Mouse (Mus musculus) kidney, postnatal 0 days (tissue): ENCODE measurements at regions not wholly inside any gene's neighbourhood (a gene's known extent, or its start where the extent isn't known, plus 50 kb on each side); places are given as distances from the start of the nearest gene placed in this dataset.

Source experiments
- ATAC-seq: fragments of 200-750 bp; cut with Nextera tagmentation; replicated peaks from 2 replicates; pipeline ENCODE4 v1.8.0; 2017; ENCODE audit warnings: low read depth, moderate number of reproducible peaks, moderate TSS enrichment, moderate library complexity; ENCODE audit not compliant: low FRiP score
- DNase-seq: peaks from one replicate; pipeline ENCODE4 v3.0.0-alpha.2; 2016; ENCODE audit warnings: low spot score
- H3K27ac ChIP-seq: fragments of 300-500 bp; sonication (generic); 2 replicates; pipeline ENCODE4 v1.5.1; 2014; ENCODE audit warnings: mild to moderate bottlenecking
- H3K27me3 ChIP-seq: fragments of 300-500 bp; sonication (generic); 2 replicates; pipeline ENCODE4 v1.6.1; 2014; ENCODE audit warnings: low read length, mixed read lengths; ENCODE audit not compliant: insufficient read depth
- H3K36me3 ChIP-seq: fragments of 300-500 bp; sonication (generic); 2 replicates; pipeline ENCODE4 v1.6.1; 2014; ENCODE audit warnings: low read length, mixed read lengths; ENCODE audit not compliant: insufficient read depth
- H3K4me1 ChIP-seq: fragments of 300-500 bp; sonication (generic); replicated peaks from 2 replicates; pipeline ENCODE4 v1.6.1; 2014; ENCODE audit warnings: antibody characterized with exemption, low read length, mixed read lengths; ENCODE audit not compliant: insufficient read depth
- H3K4me2 ChIP-seq: fragments of 300-500 bp; sonication (generic); 2 replicates; pipeline ENCODE4 v1.6.1; 2014; ENCODE audit warnings: mild to moderate bottlenecking, low read length, moderate library complexity, mixed read lengths
- H3K4me3 ChIP-seq: fragments of 300-500 bp; sonication (generic); replicated peaks from 2 replicates; pipeline ENCODE4 v1.5.1; 2014; ENCODE audit warnings: low read depth, low read length
- H3K9ac ChIP-seq: fragments of 300-500 bp; sonication (generic); 2 replicates; pipeline ENCODE4 v1.6.1; 2014; ENCODE audit warnings: low read depth, low read length
- H3K9me3 ChIP-seq: fragments of 300-500 bp; sonication (generic); replicated peaks from 2 replicates; pipeline ENCODE4 v1.6.1; 2016; ENCODE audit warnings: low read length, inconsistent platforms, mixed read lengths
- CTCF ChIP-seq: IDR thresholded peaks from 2 replicates; pipeline ENCODE4 v1.5.1; 2016; ENCODE audit warnings: antibody characterized with exemption, low read depth, mild to moderate bottlenecking, moderate library complexity
- WGBS: fragments of 180-500 bp; shearing (Covaris S2); extraction: QIAGEN DNeasy Blood & Tissue Kit; methylation state at CpG from one replicate; pipeline ENCODE4 v1.1.7; 2014; 5-methylcytosine and 5-hydroxymethylcytosine counted together

DNA sequence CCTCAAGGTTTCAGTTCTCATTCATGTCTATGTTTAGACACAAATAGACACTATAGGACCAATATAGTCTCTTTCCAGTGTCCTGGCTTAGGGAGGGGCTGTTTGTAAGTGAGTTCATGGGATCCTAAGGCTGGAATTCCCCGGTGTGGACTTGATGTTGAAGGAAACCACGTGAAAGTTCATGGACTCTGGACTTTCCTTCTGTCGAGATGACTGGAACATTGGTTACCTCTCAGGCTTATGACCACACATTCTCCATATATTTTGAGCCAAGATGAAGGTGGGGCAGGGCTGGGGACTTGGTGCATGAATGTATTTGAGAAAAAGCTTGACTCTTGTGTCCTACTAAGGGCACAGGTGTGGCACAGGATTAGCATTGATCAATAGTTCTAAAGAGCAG is 206.3 kb upstream of the Ankrd55 start:
- Histone ChIP-seq H3K36me3 (no peaks in the 10 kb centered on the region), H3K4me2 (no peak overlapping the region), H3K4me3 (no peak overlapping the region), H3K4me1 (peaks cover 7% of the 10 kb centered on the region), H3K9me3 (no peaks in the 10 kb centered on the region), H3K27ac (no peak overlapping the region), H3K27me3 (no peaks in the 10 kb centered on the region), H3K9ac (no peak overlapping the region)
- ATAC-seq (no peak), DNase-seq (no peak)
- TF ChIP-seq CTCF, result no peak
- 83% methylated on average over 3 of the region's 3 CpGs for WGBS

DNA sequence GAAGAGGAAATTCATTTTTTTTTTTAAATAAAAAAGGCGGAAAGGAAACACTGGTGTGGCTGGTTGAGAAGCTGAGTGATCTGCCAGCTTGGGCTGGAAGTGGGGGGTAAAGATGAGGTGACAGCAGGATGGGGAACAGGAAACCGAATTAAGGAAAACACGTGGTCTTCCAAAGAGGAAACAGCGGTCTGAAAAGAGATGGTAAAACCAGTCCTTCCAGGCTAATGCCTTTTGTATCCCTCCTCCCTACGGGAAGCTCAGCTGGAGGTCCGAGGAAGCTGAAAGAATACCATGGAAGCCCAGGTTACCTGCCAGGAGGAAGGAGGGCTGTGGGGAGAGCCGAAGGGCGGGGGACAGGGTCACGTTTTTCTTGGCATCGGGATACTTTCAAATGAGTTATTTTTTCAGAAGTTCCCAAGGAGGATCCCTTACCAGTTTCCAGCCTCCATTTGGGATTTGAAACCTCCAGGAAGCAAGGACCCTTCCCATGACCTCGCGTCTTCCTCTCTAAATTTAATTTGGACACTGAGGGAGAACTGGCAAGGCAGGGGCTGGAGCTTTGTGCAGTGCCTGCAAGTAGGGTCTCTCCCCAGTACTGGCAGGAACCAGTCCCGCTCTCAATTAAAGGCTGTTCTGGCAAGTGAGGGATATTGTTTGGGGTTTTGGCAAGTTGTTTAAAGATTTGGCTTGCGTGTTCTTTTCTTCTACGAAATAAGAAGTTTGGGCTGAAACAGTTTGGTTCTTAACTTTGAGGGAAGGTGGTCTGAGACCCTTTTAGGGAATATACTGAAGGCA is 203.6 kb upstream of the Ankrd55 start:
- H3K36me3 ChIP-seq, result no peaks in the 10 kb centered on the region
- WGBS, result 28% methylated on average over 15 of the region's 15 CpGs
- peak overlapping the region; percentile 32 for H3K4me2 ChIP-seq
- no peak for TF ChIP-seq CTCF
- peaks cover 16% of the 10 kb centered on the region for H3K4me1 ChIP-seq
- no peaks in the 10 kb centered on the region for H3K9me3 ChIP-seq
- no peaks in the 10 kb centered on the region for H3K27me3 ChIP-seq
- ATAC-seq (no peak), DNase-seq (peak; percentile 56)
- peak overlapping the region; percentile 57; the same call in 1 of the 2 replicates for H3K27ac ChIP-seq
- no peak overlapping the region for H3K4me3 ChIP-seq
- no peak overlapping the region for H3K9ac ChIP-seq

DNA sequence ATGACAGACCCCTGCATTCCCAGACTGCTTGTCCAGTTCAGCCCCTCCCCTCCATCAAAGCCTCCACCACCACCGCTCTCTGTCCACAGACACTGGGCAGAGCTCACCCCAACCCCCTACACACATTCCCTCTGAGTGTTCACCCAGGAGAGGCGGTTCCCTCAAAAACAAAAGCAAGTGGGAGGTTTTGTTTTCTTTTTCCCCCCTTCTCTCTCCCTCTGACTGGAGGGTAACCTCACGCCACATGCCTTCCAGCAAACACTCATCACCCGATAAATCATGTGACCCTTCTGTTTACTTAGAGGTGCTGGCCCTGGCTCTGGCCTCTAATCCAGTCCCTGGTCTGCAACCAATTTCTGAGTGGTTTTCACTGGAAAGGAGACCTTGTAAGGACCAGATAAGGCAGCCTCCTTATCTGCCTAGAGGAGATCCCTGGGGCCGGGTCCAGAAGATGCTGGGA is 199.9 kb upstream of the Ankrd55 start:
- H3K9me3 ChIP-seq, result no peaks in the 10 kb centered on the region
- peak overlapping the region; percentile 50; the same call in 1 of the 2 replicates for H3K27ac ChIP-seq
- no peak overlapping the region for H3K9ac ChIP-seq
- no peak for TF ChIP-seq CTCF
- H3K4me3 ChIP-seq, result no peak overlapping the region
- ATAC-seq (peak; percentile 82), DNase-seq (peak; percentile 88)
- 10% methylated on average over 5 of the region's 5 CpGs for WGBS
- no peaks in the 10 kb centered on the region for H3K27me3 ChIP-seq
- no peak overlapping the region for H3K4me2 ChIP-seq
- H3K4me1 ChIP-seq, result peaks cover 16% of the 10 kb centered on the region
- no peaks in the 10 kb centered on the region for H3K36me3 ChIP-seq

DNA sequence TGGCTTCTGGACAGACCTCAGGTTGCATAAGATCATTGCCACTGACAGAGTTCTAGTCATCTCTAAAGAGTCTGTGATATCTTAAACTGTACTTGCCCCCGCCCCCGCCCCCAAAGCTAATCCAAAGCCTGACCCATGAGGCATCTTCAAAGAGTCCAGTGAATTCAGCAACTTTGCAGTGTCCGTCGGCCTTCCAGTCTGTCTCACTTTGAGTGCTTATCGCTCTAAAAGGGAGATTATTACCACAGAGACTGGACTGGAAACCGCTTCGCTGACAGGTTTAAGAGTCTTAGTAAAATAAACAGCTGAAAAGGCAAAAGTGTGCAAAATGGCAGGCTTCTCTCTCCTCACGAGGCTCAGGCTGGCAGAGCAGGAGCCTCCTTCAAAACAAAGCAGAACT is 197.5 kb upstream of the Ankrd55 start:
- peaks cover 9% of the 10 kb centered on the region for H3K4me1 ChIP-seq
- H3K9ac ChIP-seq, result no peak overlapping the region
- WGBS, result 36% methylated on average over 8 of the region's 8 CpGs
- H3K36me3 ChIP-seq, result no peaks in the 10 kb centered on the region
- H3K4me3 ChIP-seq, result no peak overlapping the region
- ATAC-seq (no peak), DNase-seq (no peak)
- TF ChIP-seq CTCF, result no peak
- H3K27ac ChIP-seq, result no peak overlapping the region
- no peaks in the 10 kb centered on the region for H3K9me3 ChIP-seq
- no peaks in the 10 kb centered on the region for H3K27me3 ChIP-seq
- no peak overlapping the region for H3K4me2 ChIP-seq

DNA sequence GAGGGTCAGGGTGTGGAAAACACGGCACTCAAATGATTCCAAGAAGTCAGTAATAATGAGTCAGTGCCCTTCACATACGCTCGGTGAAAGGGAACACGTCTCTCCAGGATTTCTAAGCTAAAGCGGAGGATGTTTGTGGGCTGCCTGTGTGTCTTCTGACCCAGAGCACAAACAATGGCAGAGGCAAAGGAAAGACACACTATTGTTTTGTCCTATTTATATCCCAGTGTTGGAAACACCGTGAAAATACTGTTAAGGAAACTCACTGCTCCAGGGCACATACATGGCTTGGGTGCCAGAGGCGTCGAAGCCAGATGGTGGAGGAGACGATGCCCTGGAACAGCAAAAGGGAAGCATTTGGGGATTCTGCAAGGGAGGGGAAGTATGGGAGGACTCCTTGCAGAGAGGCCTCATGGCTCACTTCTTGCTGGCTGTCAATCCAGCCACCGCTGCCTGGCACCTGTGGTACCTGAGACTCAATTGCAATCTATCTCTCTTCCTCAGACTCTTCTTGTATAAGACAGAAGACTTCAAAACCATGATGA is 192.6 kb upstream of the Ankrd55 start:
- DNase-seq, result no peak
- no peaks in the 10 kb centered on the region for H3K27me3 ChIP-seq
- no peaks in the 10 kb centered on the region for H3K36me3 ChIP-seq
- H3K4me2 ChIP-seq, result no peak overlapping the region
- no peak overlapping the region for H3K9ac ChIP-seq
- H3K9me3 ChIP-seq, result no peaks in the 10 kb centered on the region
- ATAC-seq, result no peak
- no peak for TF ChIP-seq CTCF
- 72% methylated on average over 10 of the region's 10 CpGs for WGBS
- H3K27ac ChIP-seq, result no peak overlapping the region
- H3K4me1 ChIP-seq, result 0 out of 2 replicates have a peak, but pooled peaks cover 4% of the 10 kb centered on the region
- H3K4me3 ChIP-seq, result no peak overlapping the region

DNA sequence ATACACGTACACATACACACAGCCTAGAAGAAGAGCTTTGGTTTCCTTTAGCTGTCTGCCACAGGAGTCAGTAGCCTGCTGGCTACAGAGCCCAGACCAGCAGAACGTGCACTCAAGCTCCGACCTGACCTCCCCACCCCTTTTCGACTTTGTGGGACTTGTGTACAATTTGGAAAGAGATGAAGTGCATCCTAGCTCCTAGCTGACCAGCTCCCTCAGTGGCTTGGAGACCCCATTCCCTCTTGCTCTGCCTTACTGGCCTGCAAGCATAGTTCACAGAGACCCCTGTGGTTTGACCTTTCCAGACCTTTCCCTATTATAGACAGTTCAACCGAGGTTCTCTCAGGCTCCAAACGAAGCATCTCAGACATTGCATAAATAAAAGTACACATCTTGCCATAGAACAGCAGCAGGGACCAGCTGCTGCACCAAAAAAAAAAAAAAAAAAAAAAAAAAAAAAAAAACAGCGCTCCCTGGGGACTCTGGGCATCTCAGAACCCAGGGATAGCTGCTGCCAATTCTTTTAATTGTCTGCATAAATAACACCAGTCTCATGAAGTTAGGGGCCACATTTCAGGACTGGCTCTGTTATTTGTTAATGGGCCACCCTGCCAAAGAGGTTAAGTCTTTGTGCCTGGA is 188.2 kb upstream of the Ankrd55 start:
- H3K4me2 ChIP-seq, result peak overlapping the region; percentile 79
- no peak for TF ChIP-seq CTCF
- DNase-seq, result peak; percentile 78
- ATAC-seq, result peak; percentile 24; the same call in 1 of the 2 replicates
- peaks cover 10% of the 10 kb centered on the region; the same call in 1 of the 2 replicates for H3K4me1 ChIP-seq
- peak overlapping the region; percentile 70 for H3K27ac ChIP-seq
- no peaks in the 10 kb centered on the region for H3K27me3 ChIP-seq
- no peak overlapping the region for H3K9ac ChIP-seq
- no peaks in the 10 kb centered on the region for H3K9me3 ChIP-seq
- peak overlapping the region; percentile 42 for H3K4me3 ChIP-seq
- no peaks in the 10 kb centered on the region for H3K36me3 ChIP-seq
- WGBS, result 39% methylated on average over 7 of the region's 7 CpGs
